Mouse (Mus musculus) Patski (cell line): Measurements from ENCODE around the gene Atf7. TPM values are rescaled to one million over a fixed set of nuclear protein-coding genes. Genes with fewer than 3 reads are reported as not detected.
"Not testable (repeated sequence)": the region's sequence is repeated elsewhere in the genome, so short reads cannot be mapped to it uniquely, and the experiment has no call there.

Experiments used
- ATAC-seq: fragments of 100-300 bp; one replicate; pipeline ENCODE4 v1.8.0; 2021
- CTCF ChIA-PET: fragments of 350-600 bp; sonication (Branson Sonifier 250); formaldehyde crosslinking; loops from one replicate; lab custom pipeline; 2022; ENCODE audit warnings: inconsistent platforms; lab: Charles Lee
- POLR2A ChIA-PET: fragments of 350-600 bp; sonication (Branson Sonifier 250); formaldehyde crosslinking; loops from one replicate; lab custom pipeline; 2022; ENCODE audit warnings: antibody characterized with exemption, inconsistent platforms; lab: Charles Lee
- DNase-seq: peaks from one replicate; pipeline ENCODE4 v3.0.0-alpha.2; 2011; ENCODE audit warnings: low read depth, low spot score
- H3K27me3 ChIP-seq: fragments of 371-371 bp; one replicate; pipeline ENCODE4 v1.5.1; 2021
- CTCF ChIP-seq: fragments of 100-300 bp; IDR thresholded peaks from one replicate; pipeline ENCODE4 v1.5.1; 2021
- in situ Hi-C: fragments of 300-500 bp; cut with MboI; formaldehyde crosslinking; loops from 3 replicates; pipeline ENCODE4 v1.11.1; 2018; ENCODE audit warnings: low pct_unique_long_range_greater_than_20kb, mixed read lengths
- polyA plus RNA-seq: library from polyadenylated mRNA; unstranded; gene quantifications from one replicate; pipeline ENCODE4 v1.2.3, GENCODE M21; 2021

Atf7 gene
- polyA plus RNA-seq, result 39.9 TPM

GRCm38 (mm10) chr15:102624970-102625686 is at the start of gene Atf7, which contains the start of gene Gm28047:
Gene Atf7 (minus strand): TSS chr15:102625464.
Gene Gm28047 (minus strand): TSS chr15:102625067.
- H3K27me3 ChIP-seq, result no peaks in the 10 kb centered on the region
- peak; percentile 87 for DNase-seq
- ChIA-PET CTCF (interaction anchor here (0.9 kb wide), 1 partner anchor 41 kb away, joined by 3 read pairs; no protein-coding TSS in a partner anchor), POLR2A (no interaction called here)
- in situ Hi-C loops, result loop anchor here (5.0 kb wide), 1 partner anchor 37 kb away; no protein-coding TSS in a partner anchor
- TF ChIP-seq CTCF, result no peak
- peak; percentile 99 for ATAC-seq

GRCm38 (mm10) chr15:102673548-102673947 is 48.3 kb upstream of the Atf7 start:
- in situ Hi-C loops, result no loop called here
- DNase-seq (no peak), ATAC-seq (no peak)
- TF ChIP-seq CTCF, result no peak
- CTCF ChIA-PET, result no interaction called here
- H3K27me3 ChIP-seq, result peaks cover under 1% of the 10 kb centered on the region
- POLR2A ChIA-PET, result no interaction called here

GRCm38 (mm10) chr15:102672215-102673071 is 47.2 kb upstream of the Atf7 start, which contains the start of gene Atp5g2:
Gene Atp5g2 (minus strand): TSS chr15:102672352.
- TF ChIP-seq CTCF, result no peak
- H3K27me3 ChIP-seq, result no peaks in the 10 kb centered on the region
- ChIA-PET CTCF (interaction anchor here (1.0 to 1.6 kb wide), 2 partner anchors 11 to 20 kb away, joined by 3 to 4 read pairs; no protein-coding TSS in a partner anchor), POLR2A (no interaction called here)
- no peak for ATAC-seq
- in situ Hi-C loops, result no loop called here
- DNase-seq, result no peak

- H3K27me3 ChIP-seq, result no peaks in the 10 kb centered on the region
- TF ChIP-seq CTCF, result no peak
- DNase-seq, result no peak
- in situ Hi-C loops, result no loop called here
- POLR2A ChIA-PET, result no interaction called here
- CTCF ChIA-PET, result interaction anchor here (1.0 to 1.6 kb wide), 2 partner anchors 12 to 21 kb away, joined by 3 to 4 read pairs; no protein-coding TSS in a partner anchor
- no peak for ATAC-seq
Observed at GRCm38 (mm10) chr15:102671721-102672214, 46.5 kb upstream of the Atf7 start.

- ChIA-PET CTCF (interaction anchor here (0.7 to 2.4 kb wide), 9 partner anchors 13 to 507 kb away, joined by 3 to 9 read pairs (median 4); no protein-coding TSS in a partner anchor), POLR2A (interaction anchor here (2.1 kb wide), 1 partner anchor 48 kb away, joined by 4 read pairs; no protein-coding TSS in a partner anchor)
- DNase-seq (peak; percentile 89), ATAC-seq (peak; percentile 89)
- TF ChIP-seq CTCF, result peak; percentile 100
- in situ Hi-C loops, result no loop called here
- H3K27me3 ChIP-seq, result no peaks in the 10 kb centered on the region
Observed at GRCm38 (mm10) chr15:102670767-102671575, 45.7 kb upstream of the Atf7 start.

GRCm38 (mm10) chr15:102670281-102670680 is 45.0 kb upstream of the Atf7 start:
- CTCF ChIA-PET, result interaction anchor here (0.7 to 2.4 kb wide), 8 partner anchors 13 to 508 kb away, joined by 3 to 9 read pairs (median 4); no protein-coding TSS in a partner anchor
- no peaks in the 10 kb centered on the region for H3K27me3 ChIP-seq
- DNase-seq (peak; percentile 2), ATAC-seq (no peak)
- POLR2A ChIA-PET, result interaction anchor here (2.1 kb wide), 1 partner anchor 47 kb away, joined by 4 read pairs; no protein-coding TSS in a partner anchor
- in situ Hi-C loops, result no loop called here
- no peak for TF ChIP-seq CTCF

- in situ Hi-C loops, result loop anchor here (10.0 kb wide), 1 partner anchor 115 kb away; no protein-coding TSS in a partner anchor
- no peaks in the 10 kb centered on the region for H3K27me3 ChIP-seq
- ATAC-seq (no peak), DNase-seq (no peak)
- ChIA-PET POLR2A (interaction anchor here (2.1 kb wide), 1 partner anchor 46 kb away, joined by 4 read pairs; no protein-coding TSS in a partner anchor), CTCF (interaction anchor here (1.5 to 2.4 kb wide), 2 partner anchors 13 to 46 kb away, joined by 3 to 7 read pairs; no protein-coding TSS in a partner anchor)
- TF ChIP-seq CTCF, result no peak
Observed at GRCm38 (mm10) chr15:102669571-102669970, 44.3 kb upstream of the Atf7 start.

- CTCF ChIA-PET, result interaction anchor here (0.6 to 1.4 kb wide), 7 partner anchors 11 to 121 kb away, joined by 3 to 5 read pairs (median 3); partner anchors contain the start of gene Atf7
- DNase-seq, result peak; percentile 6
- TF ChIP-seq CTCF, result peak; percentile 88
- H3K27me3 ChIP-seq, result no peaks in the 10 kb centered on the region
- POLR2A ChIA-PET, result no interaction called here
- peak; percentile 87 for ATAC-seq
- in situ Hi-C loops, result loop anchor here (10.0 kb wide), 1 partner anchor 111 kb away; no protein-coding TSS in a partner anchor
Observed at GRCm38 (mm10) chr15:102665494-102665893, 40.2 kb upstream of the Atf7 start.

GRCm38 (mm10) chr15:102663825-102664224 is 38.6 kb upstream of the Atf7 start:
- TF ChIP-seq CTCF, result no peak
- ATAC-seq (no peak), DNase-seq (no peak)
- no peaks in the 10 kb centered on the region for H3K27me3 ChIP-seq
- ChIA-PET POLR2A (interaction anchor here (1.2 kb wide), 1 partner anchor 41 kb away, joined by 3 read pairs; no protein-coding TSS in a partner anchor), CTCF (interaction anchor here (1.5 kb wide), 1 partner anchor 27 kb away, joined by 3 read pairs; no protein-coding TSS in a partner anchor)
- in situ Hi-C loops, result loop anchor here (5.0 to 10.0 kb wide), 2 partner anchors 37 to 109 kb away; partner anchors contain the start of genes Atf7 and Gm28047

GRCm38 (mm10) chr15:102662601-102663000 is 37.3 kb upstream of the Atf7 start:
- DNase-seq, ATAC-seq, H3K27me3 ChIP-seq, POLR2A ChIA-PET: not testable (repeated sequence)
- in situ Hi-C loops, result loop anchor here (5.0 to 10.0 kb wide), 2 partner anchors 35 to 108 kb away; partner anchors contain the start of genes Atf7 and Gm28047
- CTCF ChIA-PET, result interaction anchor here (1.4 to 1.5 kb wide), 2 partner anchors 26 to 46 kb away, joined by 3 to 4 read pairs; no protein-coding TSS in a partner anchor
